Mouse (Mus musculus): ENCODE data around the gene Atxn7l3. TPM values are rescaled to one million over a fixed set of nuclear protein-coding genes. Genes with fewer than 3 reads are reported as not detected.

Gene Atxn7l3
- polyA plus RNA-seq, 1 experiment from 2014 or later: 36.5 TPM

DNA sequence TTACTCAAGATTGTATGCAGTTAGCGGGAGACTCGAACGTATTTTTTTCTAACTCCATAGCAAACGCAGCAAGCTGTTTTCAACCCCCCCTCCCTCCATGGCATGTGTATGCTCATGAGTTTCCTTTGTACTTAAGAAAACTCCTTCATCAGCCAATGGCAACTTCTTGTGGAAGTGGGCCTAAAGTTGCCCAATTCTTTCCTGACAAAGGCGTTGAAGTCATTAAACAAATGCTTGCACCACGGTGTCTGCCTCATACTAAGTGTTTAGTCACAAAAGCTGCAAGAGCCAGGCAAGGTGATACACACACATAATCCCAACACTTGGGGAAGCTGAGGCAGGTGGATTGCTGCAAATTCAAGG is 50.2 kb downstream of the Atxn7l3 start:
- H3K9ac ChIP-seq (replicated peaks; ENCODE audit: low read depth, low read length): no peak overlapping the region
- ATAC-seq (ENCODE audit: low read depth): no peak
- peaks cover 23% of the 10 kb centered on the region for H3K4me1 ChIP-seq (ENCODE audit: control insufficient read depth, insufficient read depth, low read length)
- H3K27ac ChIP-seq (ENCODE audit: low read depth, low read length): no peak overlapping the region
- no peak overlapping the region for H3K4me3 ChIP-seq (ENCODE audit: low read depth, low read length)
- WGBS: 80% methylated on average over 6 of the region's 6 CpGs
- no peaks in the 10 kb centered on the region for H3K36me3 ChIP-seq (ENCODE audit: control insufficient read depth, insufficient read depth, low read length)
- no peaks in the 10 kb centered on the region for H3K9me3 ChIP-seq (ENCODE audit: control insufficient read depth, low read length)
- no peak overlapping the region for H3K4me2 ChIP-seq (ENCODE audit: low read depth, low read length)
- H3K27me3 ChIP-seq (ENCODE audit: control insufficient read depth, insufficient read depth, low read length): no peaks in the 10 kb centered on the region

DNA sequence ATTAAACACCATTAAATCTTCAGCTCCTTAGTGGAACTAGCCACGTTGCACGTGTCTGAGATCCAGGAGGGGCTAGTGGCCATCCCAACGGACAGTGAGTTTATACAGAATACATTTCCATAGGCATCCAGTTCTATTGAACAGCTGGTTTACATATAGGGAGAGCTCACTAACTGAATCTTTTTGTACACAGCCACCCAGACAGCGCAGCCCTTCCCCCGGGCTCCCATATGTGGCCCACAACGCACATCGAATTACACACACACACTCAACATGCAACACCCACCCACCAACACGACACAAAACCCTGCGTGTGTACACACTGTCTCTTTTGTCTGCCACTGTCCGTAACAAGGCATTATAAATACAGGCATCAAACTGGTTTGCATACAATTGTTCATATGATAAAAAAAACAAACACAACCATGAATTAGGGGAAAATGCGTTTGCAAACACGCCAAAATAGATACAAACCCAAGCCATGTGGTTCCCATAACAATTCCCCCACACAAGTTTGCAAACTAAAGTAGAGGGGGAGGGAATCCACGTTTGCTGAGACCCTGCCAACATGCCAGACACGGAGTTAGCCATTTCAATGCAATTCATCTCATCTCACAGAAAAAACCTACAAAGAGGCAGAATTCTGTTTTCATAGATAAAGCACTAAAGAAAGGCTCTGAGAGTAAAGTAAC is 50.7 kb downstream of the Atxn7l3 start:
- Histone ChIP-seq H3K27ac (ENCODE audit: low read depth, low read length) (peak overlapping the region; percentile 79), H3K9ac (replicated peaks; ENCODE audit: low read depth, low read length) (peak overlapping the region; percentile 55), H3K4me2 (ENCODE audit: low read depth, low read length) (peak overlapping the region; percentile 78), H3K4me3 (ENCODE audit: low read depth, low read length) (peak overlapping the region; percentile 34), H3K36me3 (ENCODE audit: control insufficient read depth, insufficient read depth, low read length) (no peaks in the 10 kb centered on the region), H3K4me1 (ENCODE audit: control insufficient read depth, insufficient read depth, low read length) (peaks cover 23% of the 10 kb centered on the region), H3K27me3 (ENCODE audit: control insufficient read depth, insufficient read depth, low read length) (no peaks in the 10 kb centered on the region), H3K9me3 (ENCODE audit: control insufficient read depth, low read length) (no peaks in the 10 kb centered on the region)
- 36% methylated on average over 14 of the region's 14 CpGs for whole genome bisulfite sequencing
- ATAC-seq (ENCODE audit: low read depth): no peak

DNA sequence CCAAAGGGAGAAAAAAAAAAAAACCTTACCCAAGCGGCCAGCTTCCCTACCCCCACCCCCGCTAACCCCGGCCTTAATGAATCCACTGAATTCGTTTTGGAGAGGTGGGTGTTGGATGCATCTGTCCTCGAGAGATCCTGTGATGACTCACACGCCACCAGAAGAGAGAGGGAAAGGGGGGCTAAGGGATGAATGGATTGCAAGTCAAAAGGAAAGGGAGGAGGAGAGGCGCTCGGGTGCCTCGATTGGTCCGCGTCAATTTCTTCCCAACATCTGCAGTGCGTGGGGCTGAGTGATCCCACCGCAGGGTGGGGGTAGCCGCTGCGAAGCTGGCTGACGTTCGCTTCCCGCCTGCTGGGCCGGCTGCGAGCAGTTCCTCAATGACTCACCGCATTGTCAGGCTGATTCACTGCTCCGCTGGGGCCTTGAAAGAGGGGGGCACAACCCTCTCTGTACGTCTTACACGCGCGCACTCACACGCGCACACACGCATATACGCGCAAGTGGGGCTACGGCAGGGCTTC is 51.4 kb downstream of the Atxn7l3 start:
- under 1% methylated on average over 32 of the region's 32 CpGs for WGBS

DNA sequence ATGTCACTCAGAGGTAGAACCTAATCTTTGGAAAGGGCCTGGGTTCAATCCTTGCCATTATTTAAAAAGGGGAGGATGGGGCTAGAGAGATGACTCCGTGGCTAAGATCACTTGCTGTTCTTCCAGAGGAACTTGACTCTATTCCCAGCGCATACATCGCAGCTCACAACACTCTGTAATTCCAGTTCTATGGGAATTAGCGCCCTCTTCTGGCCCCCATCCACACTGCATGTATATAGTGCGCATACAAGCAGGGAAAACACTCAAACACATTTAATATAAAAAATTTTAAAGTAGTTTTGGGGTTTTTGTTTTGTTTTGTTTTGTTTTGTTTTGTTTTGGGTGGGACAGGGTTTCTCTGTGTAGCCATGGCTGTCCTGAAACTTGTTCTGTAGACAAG is 54.6 kb downstream of the Atxn7l3 start:
- Histone ChIP-seq H3K4me3 (ENCODE audit: low read depth, low read length) (no peak overlapping the region), H3K27ac (ENCODE audit: low read depth, low read length) (no peak overlapping the region), H3K9ac (replicated peaks; ENCODE audit: low read depth, low read length) (no peak overlapping the region), H3K27me3 (ENCODE audit: control insufficient read depth, insufficient read depth, low read length) (no peaks in the 10 kb centered on the region), H3K9me3 (ENCODE audit: control insufficient read depth, low read length) (no peaks in the 10 kb centered on the region), H3K36me3 (ENCODE audit: control insufficient read depth, insufficient read depth, low read length) (no peaks in the 10 kb centered on the region), H3K4me2 (ENCODE audit: low read depth, low read length) (no peak overlapping the region), H3K4me1 (ENCODE audit: control insufficient read depth, insufficient read depth, low read length) (peaks cover 19% of the 10 kb centered on the region)
- no peak for ATAC-seq (ENCODE audit: low read depth)
- 52% methylated on average over 5 of the region's 5 CpGs for WGBS

More for the DNA sequence above, 51.4 kb downstream of the Atxn7l3 start:
- H3K4me2 ChIP-seq (ENCODE audit: low read depth, low read length): peak overlapping the region; percentile 78
- no peaks in the 10 kb centered on the region for H3K9me3 ChIP-seq (ENCODE audit: control insufficient read depth, low read length)
- peak; percentile 85 for ATAC-seq (ENCODE audit: low read depth)
- no peaks in the 10 kb centered on the region for H3K36me3 ChIP-seq (ENCODE audit: control insufficient read depth, insufficient read depth, low read length)
- H3K4me3 ChIP-seq (ENCODE audit: low read depth, low read length): peak overlapping the region; percentile 34
- peaks cover 23% of the 10 kb centered on the region for H3K4me1 ChIP-seq (ENCODE audit: control insufficient read depth, insufficient read depth, low read length)
- peak overlapping the region; percentile 55 for H3K9ac ChIP-seq (replicated peaks; ENCODE audit: low read depth, low read length)
- H3K27me3 ChIP-seq (ENCODE audit: control insufficient read depth, insufficient read depth, low read length): no peaks in the 10 kb centered on the region
- H3K27ac ChIP-seq (ENCODE audit: low read depth, low read length): peak overlapping the region; percentile 79

DNA sequence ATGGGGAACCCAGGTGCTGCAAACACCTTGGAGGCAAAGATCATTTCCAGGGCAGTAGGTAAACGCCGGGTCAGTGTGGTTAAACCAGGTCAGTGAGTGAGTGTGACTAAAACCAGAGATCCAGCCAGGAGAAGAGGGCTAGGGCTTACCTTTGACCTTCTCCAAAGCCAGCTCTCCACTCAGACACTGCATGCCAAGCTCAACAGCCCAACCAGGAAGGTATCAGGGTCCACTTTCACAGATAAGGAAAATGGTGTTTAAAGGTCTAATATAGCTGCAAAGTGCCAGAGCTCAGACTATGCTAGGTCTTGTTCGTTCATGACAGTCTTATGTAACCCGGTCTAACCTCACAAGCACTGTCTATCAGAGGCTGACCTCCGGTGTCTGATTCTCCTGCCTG is 55.2 kb downstream of the Atxn7l3 start:
- Histone ChIP-seq H3K4me2 (ENCODE audit: low read depth, low read length) (no peak overlapping the region), H3K36me3 (ENCODE audit: control insufficient read depth, insufficient read depth, low read length) (no peaks in the 10 kb centered on the region), H3K4me3 (ENCODE audit: low read depth, low read length) (no peak overlapping the region), H3K27ac (ENCODE audit: low read depth, low read length) (no peak overlapping the region), H3K9me3 (ENCODE audit: control insufficient read depth, low read length) (no peaks in the 10 kb centered on the region), H3K27me3 (ENCODE audit: control insufficient read depth, insufficient read depth, low read length) (no peaks in the 10 kb centered on the region), H3K4me1 (ENCODE audit: control insufficient read depth, insufficient read depth, low read length) (peaks cover 19% of the 10 kb centered on the region), H3K9ac (replicated peaks; ENCODE audit: low read depth, low read length) (no peak overlapping the region)
- WGBS: 88% methylated on average over 5 of the region's 5 CpGs
- no peak for ATAC-seq (ENCODE audit: low read depth)

DNA sequence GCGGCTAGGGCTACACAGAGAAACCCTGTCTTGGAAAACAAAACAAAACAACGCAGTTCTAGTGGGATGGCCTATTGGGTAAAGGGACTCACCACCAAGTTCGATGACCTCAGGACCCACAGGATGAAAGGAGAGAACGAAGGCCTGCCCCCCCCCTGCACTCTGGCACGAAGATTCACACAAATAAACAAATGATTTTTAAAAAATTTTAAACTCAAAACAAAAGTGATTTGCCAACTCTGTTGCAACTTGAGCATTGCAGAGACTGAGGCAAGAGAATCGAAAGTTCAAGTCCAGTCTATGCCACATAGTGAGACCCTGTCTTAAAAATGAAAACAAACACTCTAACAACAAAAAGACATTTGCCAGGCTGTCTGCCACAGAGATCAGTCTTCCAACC is 55.8 kb downstream of the Atxn7l3 start:
- Histone ChIP-seq H3K27ac (ENCODE audit: low read depth, low read length) (no peak overlapping the region), H3K36me3 (ENCODE audit: control insufficient read depth, insufficient read depth, low read length) (no peaks in the 10 kb centered on the region), H3K9me3 (ENCODE audit: control insufficient read depth, low read length) (no peaks in the 10 kb centered on the region), H3K4me1 (ENCODE audit: control insufficient read depth, insufficient read depth, low read length) (peaks cover 13% of the 10 kb centered on the region), H3K27me3 (ENCODE audit: control insufficient read depth, insufficient read depth, low read length) (no peaks in the 10 kb centered on the region), H3K9ac (replicated peaks; ENCODE audit: low read depth, low read length) (no peak overlapping the region), H3K4me3 (ENCODE audit: low read depth, low read length) (no peak overlapping the region), H3K4me2 (ENCODE audit: low read depth, low read length) (no peak overlapping the region)
- ATAC-seq (ENCODE audit: low read depth): no peak
- WGBS: 89% methylated on average over 6 of the region's 6 CpGs

Other genes with a start within 250 kb of the Atxn7l3 start
- 25.4 and 25.7 TPM in 2 replicates for gene Mpp2, start 208.1 kb downstream of the Atxn7l3 start, polyA plus RNA-seq (2014; fragmentation: Nextera tagmentation; extraction: Ambion mirVana)
- gene Ppy, start 195.3 kb downstream of the Atxn7l3 start, polyA plus RNA-seq (2014; fragmentation: Nextera tagmentation; extraction: Ambion mirVana): not detected in 2 replicates
- not detected in 2 replicates for gene Pyy, start 188.8 kb downstream of the Atxn7l3 start, polyA plus RNA-seq (2014; fragmentation: Nextera tagmentation; extraction: Ambion mirVana)
- not detected in 2 replicates for gene Nags, start 151.1 kb downstream of the Atxn7l3 start, polyA plus RNA-seq (2014; fragmentation: Nextera tagmentation; extraction: Ambion mirVana)
- gene Tmem101, start 140.2 kb downstream of the Atxn7l3 start, polyA plus RNA-seq (2014; fragmentation: Nextera tagmentation; extraction: Ambion mirVana): 30.7 and 36.2 TPM in 2 replicates
- 74.4 and 77.5 TPM in 2 replicates for gene Lsm12, start 111.3 kb downstream of the Atxn7l3 start, polyA plus RNA-seq (2014; fragmentation: Nextera tagmentation; extraction: Ambion mirVana)
- 32.5 and 42.5 TPM in 2 replicates for gene G6pc3, start 107.0 kb downstream of the Atxn7l3 start, polyA plus RNA-seq (2014; fragmentation: Nextera tagmentation; extraction: Ambion mirVana)
- 44.2 and 47.3 TPM in 2 replicates for gene Hdac5, start 66.5 kb downstream of the Atxn7l3 start, polyA plus RNA-seq (2014; fragmentation: Nextera tagmentation; extraction: Ambion mirVana)
- gene BC030867, start 47.7 kb downstream of the Atxn7l3 start, polyA plus RNA-seq (2014; fragmentation: Nextera tagmentation; extraction: Ambion mirVana): 1.4 and 1.5 TPM in 2 replicates
- gene Asb16, start 27.9 kb downstream of the Atxn7l3 start, polyA plus RNA-seq (2014; fragmentation: Nextera tagmentation; extraction: Ambion mirVana): 0.12 and 0.23 TPM in 2 replicates
- gene Tmub2, start 11.7 kb downstream of the Atxn7l3 start, polyA plus RNA-seq (2014; fragmentation: Nextera tagmentation; extraction: Ambion mirVana): 86.9 and 88.6 TPM in 2 replicates
- gene Ubtf, start 23.1 kb upstream of the Atxn7l3 start, polyA plus RNA-seq (2014; fragmentation: Nextera tagmentation; extraction: Ambion mirVana): 70.3 and 81.9 TPM in 2 replicates
- gene Slc4a1, start 69.6 kb upstream of the Atxn7l3 start, polyA plus RNA-seq (2014; fragmentation: Nextera tagmentation; extraction: Ambion mirVana): 1.6 and 2.4 TPM in 2 replicates
- gene Rundc3a, start 96.8 kb upstream of the Atxn7l3 start, polyA plus RNA-seq (2014; fragmentation: Nextera tagmentation; extraction: Ambion mirVana): 97.8 and 115 TPM in 2 replicates
- gene Slc25a39, start 111.3 kb upstream of the Atxn7l3 start, polyA plus RNA-seq (2014; fragmentation: Nextera tagmentation; extraction: Ambion mirVana): 141 and 144 TPM in 2 replicates
- gene Grn, start 133.7 kb upstream of the Atxn7l3 start, polyA plus RNA-seq (2014; fragmentation: Nextera tagmentation; extraction: Ambion mirVana): 43.3 and 68.2 TPM in 2 replicates
- 25.4 and 38.4 TPM in 2 replicates for gene Fam171a2, start 151.1 kb upstream of the Atxn7l3 start, polyA plus RNA-seq (2014; fragmentation: Nextera tagmentation; extraction: Ambion mirVana)
- gene Itga2b, start 173.5 kb upstream of the Atxn7l3 start, polyA plus RNA-seq (2014; fragmentation: Nextera tagmentation; extraction: Ambion mirVana): 5.5 and 7.0 TPM in 2 replicates

All from neural tube, embryonic 14.5 days (tissue).